Mouse (Mus musculus) gastrocnemius, adult 8-10 months (tissue): ENCODE measurements around the gene Astn2. TPM values are rescaled to one million over a fixed set of nuclear protein-coding genes. Genes with fewer than 3 reads are reported as not detected.

Experiments used
- DNase-seq, 2 experiments: peaks; one replicate each; pipeline ENCODE4 v3.0.0; 2022; ENCODE audit warnings: low spot score in 2 of 2
- total RNA-seq, 4 experiments: library from RNA; stranded (reverse); gene quantifications; 2 replicates each; pipeline ENCODE4 v1.2.4; 2022

Astn2 gene
- total RNA-seq, 4 experiments from 2014 or later = 0.64 to 0.82 (median 0.74) TPM

- no peak for DNase-seq
Measured at GRCm38 (mm10) chr4:65586947-65587346, 817.5 kb downstream of the Astn2 start.

- no peak for DNase-seq
Measured at GRCm38 (mm10) chr4:65580254-65580653, 824.2 kb downstream of the Astn2 start.

- no peak for DNase-seq
Measured at GRCm38 (mm10) chr4:65565493-65565892, 838.9 kb downstream of the Astn2 start.

- DNase-seq = peak; percentile 53 to 56
Measured at GRCm38 (mm10) chr4:65548561-65548960, 855.9 kb downstream of the Astn2 start.

- no peak for DNase-seq
Measured at GRCm38 (mm10) chr4:65545582-65545981, 858.8 kb downstream of the Astn2 start.

GRCm38 (mm10) chr4:65532071-65532736 is 872.2 kb downstream of the Astn2 start:
- no peak for DNase-seq

- DNase-seq = no peak
Measured at GRCm38 (mm10) chr4:65531621-65532020, 872.8 kb downstream of the Astn2 start.

GRCm38 (mm10) chr4:65530901-65531300 is 873.5 kb downstream of the Astn2 start:
- peak in 1 of 2 experiments; percentile 6 for DNase-seq

- DNase-seq = peak; percentile 20 to 41
Measured at GRCm38 (mm10) chr4:65508101-65508500, 896.3 kb downstream of the Astn2 start.

- no peak for DNase-seq
Measured at GRCm38 (mm10) chr4:65506870-65507269, 897.5 kb downstream of the Astn2 start.

GRCm38 (mm10) chr4:65496463-65496834 is 908.0 kb downstream of the Astn2 start:
- DNase-seq = peak; percentile 78 to 85

GRCm38 (mm10) chr4:65495705-65496462 is 908.5 kb downstream of the Astn2 start:
- DNase-seq = no peak

- DNase-seq = no peak
Measured at GRCm38 (mm10) chr4:65491541-65491940, 912.9 kb downstream of the Astn2 start.

GRCm38 (mm10) chr4:65489711-65490110 is 914.7 kb downstream of the Astn2 start:
- DNase-seq = no peak

- peak; percentile 13 to 51 for DNase-seq
Measured at GRCm38 (mm10) chr4:65481632-65482031, 922.8 kb downstream of the Astn2 start.

GRCm38 (mm10) chr4:65477106-65477505 is 927.3 kb downstream of the Astn2 start:
- DNase-seq = peak; percentile 21 to 48

GRCm38 (mm10) chr4:65475925-65476560 is 928.4 kb downstream of the Astn2 start:
- no peak for DNase-seq

GRCm38 (mm10) chr4:65473141-65473540 is 931.3 kb downstream of the Astn2 start:
- DNase-seq = no peak

GRCm38 (mm10) chr4:65449171-65449570 is 955.2 kb downstream of the Astn2 start:
- DNase-seq = no peak

- no peak for DNase-seq
Measured at GRCm38 (mm10) chr4:65441746-65442145, 962.7 kb downstream of the Astn2 start.

- no peak for DNase-seq
Measured at GRCm38 (mm10) chr4:65430804-65431203, 973.6 kb downstream of the Astn2 start.

GRCm38 (mm10) chr4:65427480-65427879 is 976.9 kb downstream of the Astn2 start:
- no peak for DNase-seq
